Mouse (Mus musculus) left cerebral cortex, postnatal 10 days (tissue): ENCODE results near the gene Paxx. TPM values are rescaled to one million over a fixed set of nuclear protein-coding genes. Genes with fewer than 3 reads are reported as not detected.
"Not testable (repeated sequence)": the region's sequence is repeated elsewhere in the genome, so short reads cannot be mapped to it uniquely, and the experiment has no call there.

Experiments used
- DNase-seq, 2 experiments: peaks; one replicate each; pipeline ENCODE4 v3.0.0; 2021 to 2022; ENCODE audit warnings: low spot score in 2 of 2, mixed read lengths in 1 of 2; ENCODE audit errors: extremely low spot score in 1 of 2
- intact Hi-C: fragments of 180-260 bp; cut with DNase I; formaldehyde crosslinking; loops from one replicate; pipeline ENCODE4 v1.15.1; 2025
- microRNA-seq: library from miRNA; unstranded; fragments of <30 nt; microRNA quantifications from one replicate; pipeline ENCODE4 v1.2.0, GENCODE M21; 2022
- total RNA-seq, 2 experiments: library from RNA; stranded (reverse); gene quantifications; 2 replicates each; pipeline ENCODE4 v1.2.3; 2021

Paxx gene
- total RNA-seq, 2 experiments from 2014 or later = 72.0 to 79.5 TPM

DNA sequence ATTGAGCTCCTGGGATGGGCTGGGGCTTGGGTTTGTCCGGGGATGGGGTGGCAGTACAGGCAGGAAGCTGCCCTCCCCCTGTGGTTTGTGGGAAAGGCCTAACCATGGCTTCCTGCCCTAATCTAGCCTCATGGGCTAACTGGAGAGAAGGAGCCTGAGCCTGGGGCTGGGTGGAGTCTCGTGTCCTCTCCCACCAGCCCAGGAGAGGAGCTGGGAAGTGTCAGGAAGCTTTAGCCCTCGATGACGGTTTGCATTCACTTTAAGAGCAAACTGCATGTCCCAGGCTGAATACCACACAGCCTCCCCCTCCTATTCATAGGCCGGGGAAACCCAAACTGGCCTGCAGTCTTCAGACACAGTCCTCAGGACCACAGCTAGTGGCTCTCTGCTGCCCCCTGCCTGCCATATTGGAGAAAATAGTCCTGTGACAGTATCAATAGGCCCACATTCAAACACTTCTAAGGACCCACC is 34.1 kb downstream of the Paxx start:
- intact Hi-C loops = loop anchor here (5.0 kb wide), 1 partner anchor 126 kb away; no protein-coding TSS in a partner anchor
- peak; percentile 65 to 74 for DNase-seq

- DNase-seq = no peak
- intact Hi-C loops = loop anchor here (5.0 kb wide), 1 partner anchor 127 kb away; no protein-coding TSS in a partner anchor
Measured at GRCm38 (mm10) chr2:25425481-25425880, 35.4 kb downstream of the Paxx start.

- intact Hi-C loops = loop anchor here (5.0 kb wide), 1 partner anchor 74 kb away; no protein-coding TSS in a partner anchor
- no peak for DNase-seq
Measured at GRCm38 (mm10) chr2:25423626-25424025, 37.3 kb downstream of the Paxx start.

GRCm38 (mm10) chr2:25422587-25423410 is 38.1 kb downstream of the Paxx start, which contains the start of gene Fut7:
Gene Fut7, plus strand, starts transcription at chr2:25423267.
- DNase-seq = no peak
- intact Hi-C loops = loop anchor here (5.0 kb wide), 1 partner anchor 75 kb away; no protein-coding TSS in a partner anchor

DNA sequence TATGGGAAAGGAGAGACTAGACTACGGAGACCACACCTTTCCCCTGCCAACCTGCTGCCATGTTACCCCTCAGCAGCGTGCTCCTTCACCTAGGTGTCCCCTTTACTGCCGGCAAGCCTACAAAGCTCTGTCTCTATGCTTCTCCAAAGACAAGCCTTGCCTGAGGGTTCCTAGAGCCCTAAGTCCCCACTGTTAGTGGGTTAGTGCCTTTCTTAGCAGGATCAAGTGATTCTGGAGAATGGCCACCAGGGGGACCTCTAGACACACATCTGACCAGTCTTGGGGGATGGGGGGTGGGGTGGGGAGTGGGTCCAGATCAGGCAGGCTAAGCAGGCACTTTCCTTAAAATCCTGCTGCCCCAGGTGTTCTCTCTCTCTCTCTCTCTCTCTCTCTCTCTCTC is 39.0 kb downstream of the Paxx start:
- no peak for DNase-seq

GRCm38 (mm10) chr2:25417426-25417825 is 43.5 kb downstream of the Paxx start:
- intact Hi-C loops = no loop called here
- DNase-seq = no peak

More for the DNA sequence above, 39.0 kb downstream of the Paxx start:
- intact Hi-C loops = loop anchor here (5.0 kb wide), 1 partner anchor 75 kb away; no protein-coding TSS in a partner anchor

GRCm38 (mm10) chr2:25413436-25413835 is 47.5 kb downstream of the Paxx start:
- intact Hi-C loops, DNase-seq: not testable (repeated sequence)

DNA sequence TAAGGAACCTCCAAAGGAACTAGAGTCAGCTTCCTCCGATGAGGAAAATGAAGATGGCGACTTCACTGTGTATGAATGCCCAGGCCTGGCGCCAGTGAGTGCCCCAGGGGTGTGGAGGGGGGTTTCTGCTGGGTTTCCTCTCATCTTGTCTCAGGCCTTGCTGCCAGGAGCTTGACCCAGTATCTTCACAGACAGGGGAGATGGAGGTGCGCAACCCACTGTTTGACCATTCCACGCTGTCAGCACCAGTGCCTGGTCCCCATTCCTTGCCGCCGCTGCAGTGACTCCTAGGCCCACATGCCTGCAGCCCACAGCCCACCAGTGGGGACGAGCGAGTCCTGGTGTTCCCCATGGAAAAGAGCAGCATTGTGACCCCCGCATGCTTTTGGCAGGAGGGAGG is 52.0 kb downstream of the Paxx start:
- intact Hi-C loops = no loop called here
- DNase-seq = peak in 1 of 2 experiments; percentile 17

Small RNA genes lying within 50 kb of the gene (microRNA-seq; reads per million reads assigned to microRNA genes)
- gene Mir3087 = 6.3 reads per million, percentile 23 among the genes with 10 or more reads in this experiment

Other genes starting within 250 kb of the Paxx start
- gene Nelfb, start 249.6 kb downstream of the Paxx start, total RNA-seq = 10 to 100 TPM; 51.1 to 56.9 TPM
- gene Stpg3, start 246.5 kb downstream of the Paxx start, total RNA-seq = not detected
- not detected for gene Fam166a, start 242.3 kb downstream of the Paxx start, total RNA-seq
- gene Tubb4b, start 236.4 kb downstream of the Paxx start, total RNA-seq = 100 to 1,000 TPM; 484 to 492 TPM
- not detected for gene Slc34a3, start 226.7 kb downstream of the Paxx start, total RNA-seq
- gene Rnf224, start 224.3 kb downstream of the Paxx start, total RNA-seq = not detected
- gene Rnf208, start 218.8 kb downstream of the Paxx start, total RNA-seq = 100 to 1,000 TPM; 229 to 231 TPM
- not detected for gene Cysrt1, start 218.6 kb downstream of the Paxx start, total RNA-seq
- 1 to 10 TPM in 1 of 2 experiments, not detected in 1; 2.4 TPM for gene AL732309.1, start 214.2 kb downstream of the Paxx start, total RNA-seq
- gene Tmem203, start 205.7 kb downstream of the Paxx start, total RNA-seq = 10 to 100 TPM; 30.5 to 31.4 TPM
- gene Tprn, start 198.5 kb downstream of the Paxx start, total RNA-seq = 10 to 100 TPM; 10.8 to 14.6 TPM
- 10 to 100 TPM; 72.1 to 81.0 TPM for gene Ssna1, start 188.7 kb downstream of the Paxx start, total RNA-seq
- gene Anapc2, start 188.6 kb downstream of the Paxx start, total RNA-seq = 10 to 100 TPM; 79.7 to 85.1 TPM
- gene Tmem210, start 172.9 kb downstream of the Paxx start, total RNA-seq = not detected
- not detected for gene Lrrc26, start 171.2 kb downstream of the Paxx start, total RNA-seq
- 100 to 1,000 TPM; 386 to 400 TPM for gene Grin1, start 141.9 kb downstream of the Paxx start, total RNA-seq
- 10 to 100 TPM; 57.6 to 64.0 TPM for gene Man1b1, start 128.8 kb downstream of the Paxx start, total RNA-seq
- 10 to 100 TPM; 24.7 to 28.5 TPM for gene Dpp7, start 104.7 kb downstream of the Paxx start, total RNA-seq
- 10 to 100 TPM in 1 of 2 experiments, 1 to 10 TPM in 1; 6.3 to 12.1 TPM for gene Uap1l1, start 95.4 kb downstream of the Paxx start, total RNA-seq
- gene Sapcd2, start 88.8 kb downstream of the Paxx start, total RNA-seq = 1 to 10 TPM; 9.6 to 9.9 TPM
- 10 to 100 TPM; 12.2 to 15.6 TPM for gene Entpd2, start 65.2 kb downstream of the Paxx start, total RNA-seq
- 100 to 1,000 TPM; 401 to 408 TPM for gene Npdc1, start 61.7 kb downstream of the Paxx start, total RNA-seq
- gene Fut7, start 37.8 kb downstream of the Paxx start, total RNA-seq = under 1 TPM; 0.22 to 0.41 TPM
- 100 to 1,000 TPM; 113 to 121 TPM for gene Abca2, start 32.4 kb downstream of the Paxx start, total RNA-seq
- gene Clic3, start 4.3 kb downstream of the Paxx start, total RNA-seq = under 1 TPM in 1 of 2 experiments, not detected in 1; 0.87 TPM
- gene Ptgds, start 9.0 kb upstream of the Paxx start, total RNA-seq = 1,000 to 10,000 TPM; 1,004 to 1,053 TPM
- gene Lcn12, start 32.8 kb upstream of the Paxx start, total RNA-seq = not detected
- 100 to 1,000 TPM; 127 TPM for gene Fbxw5, start 39.7 kb upstream of the Paxx start, total RNA-seq
- 1 to 10 TPM; 1.2 to 2.3 TPM for gene C8g, start 40.6 kb upstream of the Paxx start, total RNA-seq
- 1 to 10 TPM; 7.8 to 8.6 TPM for gene Traf2, start 85.8 kb upstream of the Paxx start, total RNA-seq
- 100 to 1,000 TPM; 181 to 191 TPM for gene Edf1, start 96.8 kb upstream of the Paxx start, total RNA-seq
- gene Mamdc4, start 113.8 kb upstream of the Paxx start, total RNA-seq = 1 to 10 TPM; 1.7 to 2.2 TPM
- gene Phpt1, start 114.1 kb upstream of the Paxx start, total RNA-seq = 100 to 1,000 TPM; 103 to 105 TPM
- gene Ajm1, start 120.7 kb upstream of the Paxx start, total RNA-seq = 100 to 1,000 TPM; 104 to 108 TPM
- gene Rabl6, start 147.4 kb upstream of the Paxx start, total RNA-seq = 10 to 100 TPM; 81.8 to 96.7 TPM
- gene Ccdc183, start 156.6 kb upstream of the Paxx start, total RNA-seq = not detected
- gene Tmem141, start 160.9 kb upstream of the Paxx start, total RNA-seq = 10 to 100 TPM; 20.5 to 24.5 TPM
- gene Fcna, start 166.9 kb upstream of the Paxx start, total RNA-seq = under 1 TPM; 0.69 to 0.99 TPM
- gene Lcn8, start 192.0 kb upstream of the Paxx start, total RNA-seq = not detected
- gene Lcn5, start 196.9 kb upstream of the Paxx start, total RNA-seq = not detected
- gene Lcn6, start 215.7 kb upstream of the Paxx start, total RNA-seq = not detected
- not detected for gene Lcn10, start 221.6 kb upstream of the Paxx start, total RNA-seq
- not detected for gene Obp2a, start 238.9 kb upstream of the Paxx start, total RNA-seq
- 10 to 100 TPM; 80.8 to 95.4 TPM for gene Bmyc, start 245.6 kb upstream of the Paxx start, total RNA-seq